Mouse (Mus musculus) retina, adult 2 months (tissue): Measurements from ENCODE around the gene Slc9a3r2.

ENCODE experiments used
- DNase-seq: peaks from one replicate; pipeline ENCODE4 v3.0.0-alpha.2; 2012; ENCODE audit warnings: low read depth, low spot score

Slc9a3r2 gene

DNA sequence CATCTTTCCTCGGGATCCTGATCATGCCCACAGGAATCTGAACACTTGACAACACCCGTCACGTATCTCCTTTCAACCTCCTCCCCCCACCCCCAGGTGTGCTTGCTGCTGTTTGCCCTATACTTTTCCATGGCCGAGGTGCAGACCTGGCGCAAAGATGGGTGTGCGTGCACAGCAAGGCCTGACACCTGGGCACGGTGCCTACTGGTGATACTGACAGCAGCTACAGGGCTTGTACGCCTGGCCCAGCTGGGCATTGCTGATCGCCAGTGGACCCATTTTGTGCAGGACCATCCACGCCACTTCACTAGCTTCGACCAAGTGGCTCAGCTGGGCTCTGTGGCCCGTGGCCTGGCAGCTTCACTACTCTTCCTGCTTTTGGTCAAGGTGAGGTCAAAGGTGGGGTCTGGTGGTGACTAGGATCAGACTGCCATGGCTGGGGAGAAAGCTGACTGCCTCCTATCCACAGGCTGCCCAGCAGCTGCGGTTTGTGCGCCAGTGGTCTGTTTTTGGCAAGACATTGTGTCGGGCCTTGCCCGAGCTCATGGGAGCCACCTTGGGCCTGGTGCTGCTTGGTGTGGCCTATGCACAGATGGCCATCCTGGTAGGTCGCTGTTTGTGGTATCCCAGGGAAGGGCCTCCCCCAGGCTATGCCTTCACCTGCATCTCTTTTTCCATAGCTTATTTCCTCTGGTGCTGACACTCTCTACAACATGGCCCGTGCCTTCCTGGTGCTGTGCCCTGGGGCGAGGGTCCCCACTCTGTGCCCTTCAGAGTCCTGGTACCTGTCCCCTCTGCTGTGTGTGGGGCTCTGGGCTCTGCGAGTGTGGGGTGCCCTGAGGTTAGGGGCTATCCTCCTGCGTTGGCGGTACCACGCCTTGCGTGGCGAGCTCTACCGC lies 55.9 kb downstream of the Slc9a3r2 start:
- DNase-seq = no peak

DNA sequence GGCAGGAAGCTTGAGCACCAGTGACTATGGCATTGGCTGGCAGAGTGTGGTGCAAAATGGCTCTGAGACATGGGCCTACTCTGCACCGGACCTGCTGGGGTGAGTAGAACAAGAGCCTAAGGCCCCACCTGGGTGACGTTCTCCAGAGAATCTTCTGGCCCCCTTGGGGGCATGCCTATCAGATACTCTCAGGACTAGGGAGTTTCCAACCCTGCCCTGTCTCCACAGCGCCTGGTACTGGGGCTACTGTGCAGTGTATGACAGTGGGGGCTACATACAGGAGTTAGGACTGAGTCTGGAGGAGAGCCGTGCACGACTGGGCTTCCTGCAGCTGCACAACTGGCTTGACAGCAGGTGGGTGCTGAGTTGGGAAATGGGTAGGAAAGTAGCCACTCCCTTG lies 56.9 kb downstream of the Slc9a3r2 start:
- no peak for DNase-seq

GRCm38 (mm10) chr17:24591695-24592094 lies 58.4 kb downstream of the Slc9a3r2 start:
- no peak for DNase-seq

DNA sequence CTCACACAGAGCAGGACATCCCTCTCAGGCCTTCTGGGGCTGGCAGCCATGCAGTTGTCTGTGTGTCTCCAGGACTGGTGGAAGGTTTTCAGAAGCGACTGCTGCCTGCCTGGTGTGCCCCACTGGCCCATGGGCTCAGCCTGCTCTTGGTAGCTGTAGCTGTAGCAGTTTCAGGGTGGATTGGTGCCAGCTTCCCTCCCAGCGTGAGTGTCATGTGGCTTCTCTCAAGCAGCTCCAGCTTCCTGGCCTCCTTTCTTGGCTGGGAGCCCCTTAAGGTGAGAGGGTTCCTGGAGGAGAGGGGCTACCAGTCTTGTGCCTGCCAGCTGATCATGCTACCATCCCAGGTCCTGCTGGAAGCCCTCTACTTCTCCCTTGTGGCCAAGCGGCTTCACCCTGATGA lies 59.2 kb downstream of the Slc9a3r2 start:
- no peak for DNase-seq
